Mouse (Mus musculus) WW6 (cell line): Measurements from ENCODE around the gene Kif5a.

Experiments
- DNase-seq: peaks from one replicate; pipeline ENCODE4 v3.0.0-alpha.2; 2013; ENCODE audit warnings: low read depth, low spot score

Gene Kif5a

GRCm38 (mm10) chr10:127177235-127177634 lies 85.9 kb downstream of the Kif5a start:
- no peak for DNase-seq

- no peak for DNase-seq
These were observed 86.4 kb downstream of the Kif5a start for GRCm38 (mm10) chr10:127176756-127177155.

GRCm38 (mm10) chr10:127176228-127176627 lies 86.9 kb downstream of the Kif5a start:
- no peak for DNase-seq
